Mouse (Mus musculus) hindbrain, postnatal 0 days (tissue): ENCODE measurements at regions not wholly inside any gene's neighbourhood (a gene's known extent, or its start where the extent isn't known, plus 50 kb on each side); places are given as distances from the start of the nearest gene placed in this dataset.
"Not testable (repeated sequence)": the region's sequence is repeated elsewhere in the genome, so short reads cannot be mapped to it uniquely, and the experiment has no call there.

Experiments
- ATAC-seq: fragments of 200-750 bp; cut with Nextera tagmentation; 2 replicates; pipeline ENCODE4 v1.8.0; 2017; ENCODE audit warnings: mild to moderate bottlenecking, moderate TSS enrichment, moderate library complexity
- DNase-seq: peaks from one replicate; pipeline ENCODE4 v3.0.0-alpha.2; 2015; ENCODE audit warnings: low spot score
- H3K27ac ChIP-seq: fragments of 300-500 bp; sonication (generic); 2 replicates; pipeline ENCODE4 v1.5.1; 2014; ENCODE audit warnings: mild to moderate bottlenecking
- H3K27me3 ChIP-seq: fragments of 300-500 bp; sonication (generic); 2 replicates; pipeline ENCODE4 v1.6.1; 2014; ENCODE audit warnings: low read length, mixed read lengths; ENCODE audit not compliant: insufficient read depth
- H3K36me3 ChIP-seq: fragments of 300-500 bp; sonication (generic); 2 replicates; pipeline ENCODE4 v1.6.1; 2014; ENCODE audit warnings: low read length, mixed read lengths; ENCODE audit not compliant: insufficient read depth
- H3K4me1 ChIP-seq: fragments of 300-500 bp; sonication (generic); 2 replicates; pipeline ENCODE4 v1.6.1; 2014; ENCODE audit warnings: antibody characterized with exemption, low read length, mixed read lengths; ENCODE audit not compliant: insufficient read depth
- H3K4me2 ChIP-seq: fragments of 300-500 bp; sonication (generic); 2 replicates; pipeline ENCODE4 v1.6.1; 2014; ENCODE audit warnings: low read depth, mild to moderate bottlenecking, low read length, moderate library complexity, mixed read lengths
- H3K4me3 ChIP-seq: fragments of 300-500 bp; sonication (generic); 2 replicates; pipeline ENCODE4 v1.5.1; 2014; ENCODE audit warnings: low read length
- H3K9ac ChIP-seq: fragments of 300-500 bp; sonication (generic); replicated peaks from 2 replicates; pipeline ENCODE4 v1.6.1; 2014; ENCODE audit warnings: mild to moderate bottlenecking, low read length, moderate library complexity, mixed read lengths
- H3K9me3 ChIP-seq: fragments of 300-500 bp; sonication (generic); 2 replicates; pipeline ENCODE4 v1.6.1; 2016; ENCODE audit warnings: low read length, mixed read lengths
- CTCF ChIP-seq: IDR thresholded peaks from 2 replicates; pipeline ENCODE4 v1.5.1; 2016; ENCODE audit warnings: antibody characterized with exemption, control low read depth, low read depth
- WGBS: fragments of 180-500 bp; shearing (Covaris S2); extraction: QIAGEN DNeasy Blood & Tissue Kit; methylation state at CpG from one replicate; pipeline ENCODE4 v1.1.7; 2014; 5-methylcytosine and 5-hydroxymethylcytosine counted together

DNA sequence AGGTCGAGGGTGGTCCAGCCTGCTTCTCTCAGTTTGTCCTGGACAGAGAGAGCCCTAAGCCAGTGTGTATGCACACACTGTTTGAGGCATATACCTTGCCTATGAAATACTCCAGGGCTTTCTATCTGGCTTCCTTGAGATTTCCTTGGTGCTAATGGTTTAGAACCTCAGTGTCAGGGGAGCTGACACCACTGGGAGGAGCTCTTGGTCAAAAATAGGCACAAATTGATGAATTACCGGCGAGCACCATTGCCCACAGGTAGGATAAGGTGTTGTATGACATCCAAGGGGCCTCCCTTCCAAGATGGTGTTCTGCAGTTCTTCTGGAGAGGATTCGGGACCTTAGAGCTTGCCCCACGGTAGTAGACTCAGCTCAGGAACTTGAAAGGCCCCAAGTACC lies 129.0 kb downstream of the Cyld start:
- Histone ChIP-seq H3K27me3 (no peaks in the 10 kb centered on the region), H3K4me1 (no peaks in the 10 kb centered on the region), H3K9me3 (no peaks in the 10 kb centered on the region), H3K4me2 (no peak overlapping the region), H3K27ac (no peak overlapping the region), H3K9ac (no peak overlapping the region), H3K4me3 (no peak overlapping the region), H3K36me3 (no peaks in the 10 kb centered on the region)
- no peak for ATAC-seq
- TF ChIP-seq CTCF = peak; percentile 29; the same call in 1 of the 2 replicates
- 73% methylated on average over 5 of the region's 5 CpGs for WGBS
- DNase-seq = no peak

GRCm38 (mm10) chr8:88823931-88824330 lies 127.1 kb downstream of the Cyld start:
- no peak overlapping the region for H3K4me3 ChIP-seq
- no peaks in the 10 kb centered on the region for H3K9me3 ChIP-seq
- no peak for TF ChIP-seq CTCF
- H3K27ac ChIP-seq = no peak overlapping the region
- no peaks in the 10 kb centered on the region for H3K36me3 ChIP-seq
- no peak overlapping the region for H3K4me2 ChIP-seq
- no peaks in the 10 kb centered on the region for H3K27me3 ChIP-seq
- no peak overlapping the region for H3K9ac ChIP-seq
- ATAC-seq (no peak), DNase-seq (no peak)
- whole genome bisulfite sequencing = 92% methylated on average over 7 of the region's 7 CpGs
- no peaks in the 10 kb centered on the region for H3K4me1 ChIP-seq

- Histone ChIP-seq H3K27ac (no peak overlapping the region), H3K4me2 (no peak overlapping the region), H3K9me3 (no peaks in the 10 kb centered on the region), H3K27me3 (no peaks in the 10 kb centered on the region), H3K9ac (no peak overlapping the region), H3K36me3 (no peaks in the 10 kb centered on the region), H3K4me3 (no peak overlapping the region), H3K4me1 (no peaks in the 10 kb centered on the region)
- WGBS = 78% methylated on average over 5 of the region's 5 CpGs
- TF ChIP-seq CTCF = no peak
- no peak for ATAC-seq
- no peak for DNase-seq
These were observed 123.5 kb downstream of the Cyld start for GRCm38 (mm10) chr8:88820275-88820850.

DNA sequence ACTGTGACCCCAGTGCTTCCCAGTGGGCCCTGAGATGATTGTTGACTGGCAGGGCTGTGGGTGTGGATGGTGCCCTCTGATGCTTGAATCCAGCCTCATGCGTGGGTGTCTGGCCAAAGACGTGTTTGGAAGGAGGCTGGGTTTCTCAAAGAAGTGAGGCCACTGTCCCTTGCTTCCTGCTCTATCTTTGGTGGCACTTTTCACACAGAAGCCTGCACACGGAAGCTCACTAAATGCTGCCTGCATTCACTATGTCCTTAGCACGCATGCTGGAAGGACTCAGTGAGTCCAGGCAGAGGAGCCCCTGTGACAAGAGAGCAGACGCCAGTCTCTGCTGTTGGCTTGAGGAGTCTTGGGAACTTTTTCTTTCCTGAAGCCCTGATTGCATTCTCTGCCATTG lies 119.6 kb downstream of the Cyld start:
- Histone ChIP-seq H3K9me3 (no peaks in the 10 kb centered on the region), H3K4me3 (no peak overlapping the region), H3K4me1 (no peaks in the 10 kb centered on the region), H3K27me3 (0 out of 2 replicates have a peak, but pooled peaks cover 5% of the 10 kb centered on the region), H3K9ac (no peak overlapping the region), H3K4me2 (no peak overlapping the region), H3K36me3 (no peaks in the 10 kb centered on the region), H3K27ac (no peak overlapping the region)
- TF ChIP-seq CTCF = no peak
- no peak for ATAC-seq
- 79% methylated on average over 5 of the region's 5 CpGs for WGBS
- no peak for DNase-seq

DNA sequence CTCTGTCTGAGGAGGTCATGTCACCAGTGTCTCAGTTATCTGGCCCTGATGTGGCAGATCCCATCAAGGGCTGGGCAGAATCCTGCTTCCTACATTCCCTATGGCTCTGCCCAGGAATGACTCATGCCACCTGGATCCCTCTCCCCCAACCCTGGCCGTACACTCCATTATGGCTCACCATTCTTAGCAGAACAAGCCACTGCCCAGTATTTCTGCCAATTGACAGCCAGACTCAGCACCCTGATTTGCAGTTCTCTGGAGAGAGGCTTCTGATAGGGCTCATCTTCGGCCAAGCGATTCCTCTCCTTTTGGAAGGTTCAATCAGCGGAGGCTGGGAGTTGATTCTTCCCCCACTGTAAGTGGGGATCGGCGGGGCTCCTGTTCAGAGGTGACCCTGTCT lies 117.4 kb downstream of the Cyld start:
- H3K27me3 ChIP-seq = 0 out of 2 replicates have a peak, but pooled peaks cover 5% of the 10 kb centered on the region
- no peak overlapping the region for H3K4me3 ChIP-seq
- ATAC-seq = no peak
- no peak overlapping the region for H3K4me2 ChIP-seq
- H3K9me3 ChIP-seq = no peaks in the 10 kb centered on the region
- WGBS = 94% methylated on average over 6 of the region's 6 CpGs
- TF ChIP-seq CTCF = no peak
- H3K27ac ChIP-seq = no peak overlapping the region
- DNase-seq = no peak
- H3K4me1 ChIP-seq = no peaks in the 10 kb centered on the region
- H3K36me3 ChIP-seq = no peaks in the 10 kb centered on the region
- H3K9ac ChIP-seq = no peak overlapping the region

GRCm38 (mm10) chr8:88812901-88813676 lies 116.3 kb downstream of the Cyld start:
- no peaks in the 10 kb centered on the region for H3K36me3 ChIP-seq
- 41% methylated on average over 27 of the region's 27 CpGs for WGBS
- no peaks in the 10 kb centered on the region for H3K9me3 ChIP-seq
- no peak for TF ChIP-seq CTCF
- no peak overlapping the region for H3K27ac ChIP-seq
- 0 out of 2 replicates have a peak, but pooled peaks cover 5% of the 10 kb centered on the region for H3K27me3 ChIP-seq
- no peaks in the 10 kb centered on the region for H3K4me1 ChIP-seq
- H3K9ac ChIP-seq = no peak overlapping the region
- DNase-seq (peak; percentile 9), ATAC-seq (0 out of 2 replicates have a peak, but pooled peaks have one; percentile 21)
- no peak overlapping the region for H3K4me3 ChIP-seq
- no peak overlapping the region for H3K4me2 ChIP-seq

DNA sequence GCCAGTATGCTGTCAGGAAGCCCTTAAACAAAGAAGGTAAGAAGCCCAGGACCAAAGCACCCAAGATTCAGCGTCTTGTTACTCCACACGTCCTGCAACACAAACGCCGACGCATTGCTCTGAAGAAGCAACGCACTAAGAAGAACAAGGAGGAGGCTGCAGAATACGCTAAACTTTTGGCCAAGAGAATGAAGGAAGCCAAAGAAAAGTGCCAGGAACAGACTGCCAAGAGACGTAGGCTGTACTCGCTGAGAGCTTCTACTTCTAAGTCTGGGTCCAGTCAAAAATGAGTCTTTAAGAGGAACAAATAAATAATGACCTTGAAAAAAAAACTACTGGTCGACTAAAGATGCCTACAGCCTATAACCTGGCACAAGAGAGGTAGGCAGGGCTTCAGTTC lies 110.0 kb downstream of the Cyld start:
- H3K4me3 ChIP-seq, H3K27ac ChIP-seq, H3K36me3 ChIP-seq, H3K4me2 ChIP-seq, H3K4me1 ChIP-seq, H3K27me3 ChIP-seq, H3K9ac ChIP-seq, ATAC-seq, DNase-seq, H3K9me3 ChIP-seq: not testable (repeated sequence)
- WGBS = 95% methylated on average over 10 of the region's 10 CpGs
